Mouse (Mus musculus) stomach, embryonic 14.5 days (tissue): ENCODE measurements around the gene Dcaf7. TPM values are rescaled to one million over a fixed set of nuclear protein-coding genes. Genes with fewer than 3 reads are reported as not detected.

Source experiments
- ATAC-seq: fragments of 200-750 bp; cut with Nextera tagmentation; 2 replicates; pipeline ENCODE4 v1.8.0; 2017; ENCODE audit warnings: low read depth, moderate TSS enrichment; ENCODE audit not compliant: insufficient number of reproducible peaks, insufficient read depth, low FRiP score
- H3K27ac ChIP-seq: fragments of 300-500 bp; sonication (generic); 2 replicates; pipeline ENCODE4 v1.5.1; 2014; ENCODE audit warnings: mild to moderate bottlenecking, low read length, moderate library complexity, mixed read lengths
- H3K27me3 ChIP-seq: fragments of 300-500 bp; sonication (generic); 2 replicates; pipeline ENCODE4 v1.6.1; 2014; ENCODE audit warnings: low read length, control low read depth, mixed read lengths; ENCODE audit not compliant: control insufficient read depth, insufficient read depth
- H3K36me3 ChIP-seq: fragments of 300-500 bp; sonication (generic); 2 replicates; pipeline ENCODE4 v1.6.1; 2014; ENCODE audit warnings: mild to moderate bottlenecking, control low read depth, low read length, moderate library complexity, mixed read lengths; ENCODE audit not compliant: control insufficient read depth, insufficient read depth
- H3K4me1 ChIP-seq: fragments of 300-500 bp; sonication (generic); 2 replicates; pipeline ENCODE4 v1.6.1; 2014; ENCODE audit warnings: low read length, control low read depth, mixed read lengths; ENCODE audit not compliant: control insufficient read depth, insufficient read depth
- H3K4me2 ChIP-seq: fragments of 300-500 bp; sonication (generic); replicated peaks from 2 replicates; pipeline ENCODE4 v1.6.1; 2014; ENCODE audit warnings: low read depth, low read length, control low read depth
- H3K4me3 ChIP-seq: fragments of 300-500 bp; sonication (generic); 2 replicates; pipeline ENCODE4 v1.5.1; 2014; ENCODE audit warnings: low read depth, low read length, control low read depth
- H3K9ac ChIP-seq: fragments of 300-500 bp; sonication (generic); replicated peaks from 2 replicates; pipeline ENCODE4 v1.6.1; 2014; ENCODE audit warnings: low read depth, mild to moderate bottlenecking, control low read depth, low read length, moderate library complexity, mixed read lengths
- H3K9me3 ChIP-seq: fragments of 300-500 bp; sonication (generic); 2 replicates; pipeline ENCODE4 v1.6.1; 2016; ENCODE audit warnings: low read depth, low read length, control low read depth; ENCODE audit not compliant: control insufficient read depth
- whole genome bisulfite sequencing: fragments of 180-500 bp; shearing (Covaris S2); extraction: QIAGEN DNeasy Blood & Tissue Kit; methylation state at CpG from one replicate; pipeline ENCODE4 v1.1.7; 2014; 5-methylcytosine and 5-hydroxymethylcytosine counted together
- polyA plus RNA-seq: library from polyadenylated mRNA; unstranded; fragments of >200 nt; fragmentation: Nextera tagmentation; extraction: Ambion mirVana; gene quantifications from 2 replicates; pipeline ENCODE4 v1.2.1, GENCODE M21; 2014

Gene Dcaf7
- polyA plus RNA-seq, 1 experiment from 2014 or later = 61.9 TPM

GRCm38 (mm10) chr11:106053921-106054320 lies 17.2 kb downstream of the Dcaf7 start:
- Histone ChIP-seq H3K4me2 (no peak overlapping the region), H3K27ac (no peak overlapping the region), H3K9me3 (no peaks in the 10 kb centered on the region), H3K4me3 (no peak overlapping the region), H3K9ac (no peak overlapping the region), H3K27me3 (no peaks in the 10 kb centered on the region), H3K4me1 (no peaks in the 10 kb centered on the region), H3K36me3 (peaks cover 83% of the 10 kb centered on the region)
- WGBS = 83% methylated on average over 2 of the region's 2 CpGs
- no peak for ATAC-seq

- H3K9me3 ChIP-seq = no peaks in the 10 kb centered on the region
- no peak overlapping the region for H3K9ac ChIP-seq
- no peaks in the 10 kb centered on the region for H3K27me3 ChIP-seq
- WGBS = 94% methylated on average over 8 of the region's 8 CpGs
- no peak for ATAC-seq
- no peak overlapping the region for H3K4me3 ChIP-seq
- no peak overlapping the region for H3K27ac ChIP-seq
- peaks cover 80% of the 10 kb centered on the region for H3K36me3 ChIP-seq
- H3K4me1 ChIP-seq = no peaks in the 10 kb centered on the region
- H3K4me2 ChIP-seq = no peak overlapping the region
Measured at GRCm38 (mm10) chr11:106054600-106054999, 17.9 kb downstream of the Dcaf7 start.

- Histone ChIP-seq H3K4me2 (no peak overlapping the region), H3K36me3 (peaks cover 74% of the 10 kb centered on the region), H3K27ac (no peak overlapping the region), H3K9me3 (no peaks in the 10 kb centered on the region), H3K4me1 (no peaks in the 10 kb centered on the region), H3K4me3 (no peak overlapping the region), H3K27me3 (no peaks in the 10 kb centered on the region), H3K9ac (no peak overlapping the region)
- 89% methylated on average over 6 of the region's 6 CpGs for WGBS
- ATAC-seq = no peak
Measured at GRCm38 (mm10) chr11:106055341-106055740, 18.7 kb downstream of the Dcaf7 start.

GRCm38 (mm10) chr11:106056819-106057491 lies 20.3 kb downstream of the Dcaf7 start:
- Histone ChIP-seq H3K9me3 (no peaks in the 10 kb centered on the region), H3K9ac (no peak overlapping the region), H3K4me1 (no peaks in the 10 kb centered on the region), H3K27ac (no peak overlapping the region), H3K36me3 (peaks cover 60% of the 10 kb centered on the region), H3K4me2 (no peak overlapping the region), H3K27me3 (no peaks in the 10 kb centered on the region), H3K4me3 (no peak overlapping the region)
- WGBS = 89% methylated on average over 8 of the region's 8 CpGs
- no peak for ATAC-seq

GRCm38 (mm10) chr11:106058020-106058419 lies 21.3 kb downstream of the Dcaf7 start:
- no peak overlapping the region for H3K27ac ChIP-seq
- H3K4me2 ChIP-seq = no peak overlapping the region
- ATAC-seq = no peak
- H3K9ac ChIP-seq = no peak overlapping the region
- WGBS = 76% methylated on average over 8 of the region's 8 CpGs
- H3K36me3 ChIP-seq = peaks cover 51% of the 10 kb centered on the region
- no peak overlapping the region for H3K4me3 ChIP-seq
- H3K9me3 ChIP-seq = no peaks in the 10 kb centered on the region
- no peaks in the 10 kb centered on the region for H3K4me1 ChIP-seq
- H3K27me3 ChIP-seq = no peaks in the 10 kb centered on the region

GRCm38 (mm10) chr11:106060549-106060948 lies 23.9 kb downstream of the Dcaf7 start:
- no peak overlapping the region for H3K4me3 ChIP-seq
- H3K4me2 ChIP-seq = no peak overlapping the region
- H3K9ac ChIP-seq = no peak overlapping the region
- H3K36me3 ChIP-seq = peaks cover 26% of the 10 kb centered on the region
- H3K27ac ChIP-seq = no peak overlapping the region
- no peaks in the 10 kb centered on the region for H3K4me1 ChIP-seq
- WGBS = 77% methylated on average over 1 of the region's 1 CpGs
- no peaks in the 10 kb centered on the region for H3K9me3 ChIP-seq
- H3K27me3 ChIP-seq = no peaks in the 10 kb centered on the region
- ATAC-seq = no peak

- WGBS = 89% methylated on average over 1 of the region's 1 CpGs
- no peaks in the 10 kb centered on the region for H3K9me3 ChIP-seq
- no peaks in the 10 kb centered on the region for H3K27me3 ChIP-seq
- H3K9ac ChIP-seq = no peak overlapping the region
- no peak overlapping the region for H3K4me3 ChIP-seq
- peaks cover 19% of the 10 kb centered on the region for H3K36me3 ChIP-seq
- no peaks in the 10 kb centered on the region for H3K4me1 ChIP-seq
- ATAC-seq = no peak
- no peak overlapping the region for H3K27ac ChIP-seq
- no peak overlapping the region for H3K4me2 ChIP-seq
Measured at GRCm38 (mm10) chr11:106061311-106061710, 24.6 kb downstream of the Dcaf7 start.

GRCm38 (mm10) chr11:106063756-106064155 lies 27.1 kb downstream of the Dcaf7 start:
- no peak for ATAC-seq
- H3K9ac ChIP-seq = no peak overlapping the region

More at GRCm38 (mm10) chr11:106063756-106064155, 27.1 kb downstream of the Dcaf7 start:
- H3K9me3 ChIP-seq = no peaks in the 10 kb centered on the region
- no peak overlapping the region for H3K27ac ChIP-seq
- 81% methylated on average over 5 of the region's 5 CpGs for whole genome bisulfite sequencing
- H3K4me2 ChIP-seq = no peak overlapping the region
- no peaks in the 10 kb centered on the region for H3K27me3 ChIP-seq
- H3K4me3 ChIP-seq = no peak overlapping the region
- H3K4me1 ChIP-seq = no peaks in the 10 kb centered on the region
- 0 out of 2 replicates have a peak, but pooled peaks cover 2% of the 10 kb centered on the region for H3K36me3 ChIP-seq
